Mouse (Mus musculus): ENCODE data around the gene Aoc3.

- TF ChIP-seq POLR2A (IDR thresholded peaks at IDR 0.05; ENCODE audit: insufficient read length, low read depth) = no peak
- no peak for TF ChIP-seq TCF12 (IDR thresholded peaks at IDR 0.05; ENCODE audit: insufficient read depth, poor library complexity, severe bottlenecking)
- TF ChIP-seq MAX (IDR thresholded peaks at IDR 0.05; ENCODE audit: low read depth) = no peak
- no peak for TF ChIP-seq E2F4 (IDR thresholded peaks at IDR 0.05; ENCODE audit: insufficient read depth)
- TF ChIP-seq TCF3 (IDR thresholded peaks at IDR 0.05; ENCODE audit: insufficient read length, low read depth) = no peak
- no peak for TF ChIP-seq USF1 (IDR thresholded peaks at IDR 0.05; ENCODE audit: low read depth)
- TF ChIP-seq POLR2AphosphoS2 (IDR thresholded peaks at IDR 0.05; ENCODE audit: insufficient read length, low read depth) = no peak
- no peak for TF ChIP-seq CEBPB (IDR thresholded peaks at IDR 0.05; ENCODE audit: insufficient read depth, poor library complexity, severe bottlenecking)
- no peak for TF ChIP-seq MYOD1 (IDR thresholded peaks at IDR 0.05; ENCODE audit: control insufficient read depth in 1 of 3, insufficient read length in 2 of 3, low read depth in 2 of 3)
Measured at GRCm38 (mm10) chr11:101348774-101349173, 18.4 kb downstream of the Aoc3 start.

Measured in myocyte (in vitro differentiated cells).